Comparison of ENCODE assay signal across 8 mouse cellular contexts in the genomic region with DNA sequence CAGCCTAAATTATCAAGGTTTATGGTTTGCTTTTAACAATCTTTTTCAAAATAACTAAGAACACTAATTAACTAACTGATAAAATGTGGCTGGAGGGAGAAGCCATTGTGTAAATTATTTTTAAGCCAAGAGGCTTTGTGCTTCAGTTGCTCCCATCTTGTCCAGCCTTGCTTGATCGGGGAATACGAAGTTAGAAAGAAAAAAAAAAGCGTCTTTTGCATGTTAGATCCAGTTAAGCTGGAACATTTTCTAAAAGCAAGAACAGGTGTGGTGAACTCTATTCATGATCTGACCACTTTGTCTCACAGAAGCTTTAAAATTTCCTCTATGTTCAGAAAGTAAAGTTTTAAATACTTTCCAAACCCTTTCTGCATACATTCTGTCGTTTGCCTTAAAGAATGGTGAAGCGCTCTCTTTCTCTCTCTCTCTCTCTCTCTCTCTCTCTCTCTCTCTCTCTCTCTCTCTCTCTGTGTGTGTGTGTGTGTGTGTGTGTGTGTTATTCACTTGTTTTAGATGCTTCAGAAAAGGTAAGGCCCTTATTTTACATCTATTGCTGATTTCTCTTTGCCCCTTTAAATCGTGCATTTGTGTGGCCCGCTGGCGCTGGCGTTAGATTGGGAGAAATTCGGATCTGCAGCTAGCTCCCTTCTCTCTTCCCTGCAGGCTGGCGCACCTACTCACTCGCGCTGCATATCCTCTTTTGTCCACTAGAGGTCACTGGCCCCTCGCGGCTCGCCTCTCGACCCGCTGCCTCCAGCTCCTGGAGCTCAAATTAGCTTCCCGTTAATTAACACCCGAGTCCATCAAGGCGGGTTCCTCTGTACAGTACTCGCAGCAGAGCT.
DNase-seq lines count a peak whose midpoint lies in the region; ATAC-seq lines count a peak whose summit lies in the region.

No protein-coding gene starts in this region.

- H3K9me3 ChIP-seq in embryonic facial prominence, embryonic 15.5 days (replicated peaks): no peaks in the 10 kb centered on the region
- no peaks in the 10 kb centered on the region for H3K9me3 ChIP-seq in heart, embryonic 11.5 days (replicated peaks; ENCODE audit: control insufficient read depth, low read length)
- no peaks in the 10 kb centered on the region for H3K9me3 ChIP-seq in kidney, embryonic 15.5 days (replicated peaks)
- no peaks in the 10 kb centered on the region for H3K9me3 ChIP-seq in limb, embryonic 15.5 days

- ATAC-seq in embryonic facial prominence, embryonic 15.5 days (ENCODE audit: insufficient number of reproducible peaks, low FRiP score, low TSS enrichment, low read depth): peak; percentile 78
- peak; percentile 66; the same call in 1 of the 2 replicates for ATAC-seq in heart, embryonic 11.5 days (replicated peaks; ENCODE audit: insufficient number of reproducible peaks, low FRiP score, low TSS enrichment)
- ATAC-seq in kidney, embryonic 15.5 days (replicated peaks; ENCODE audit: low FRiP score): peak; percentile 84
- 0 out of 2 replicates have a peak, but pooled peaks have one; percentile 48 for ATAC-seq in limb, embryonic 15.5 days (ENCODE audit: insufficient number of reproducible peaks, low FRiP score, low TSS enrichment, low read depth)

- peak; percentile 84 for DNase-seq in A20 (ENCODE audit: low read depth, low spot score)
- peak; percentile 52 to 59 for DNase-seq in adrenal gland, postnatal 4 days (ENCODE audit: low spot score in 2 of 2)
- DNase-seq in naive thymus-derived CD4-positive, alpha-beta T cell, adult 2 months (ENCODE audit: low read depth): peak; percentile 54
- DNase-seq in splenic B cell, adult 2 months (ENCODE audit: low read depth, low spot score): peak; percentile 84

- H3K4me2 ChIP-seq in embryonic facial prominence, embryonic 15.5 days (replicated peaks): peak overlapping the region; percentile 42
- peak overlapping the region; percentile 58 for H3K4me2 ChIP-seq in heart, embryonic 11.5 days
- peak overlapping the region; percentile 42 for H3K4me2 ChIP-seq in kidney, embryonic 15.5 days
- H3K4me2 ChIP-seq in limb, embryonic 15.5 days: peak overlapping the region; percentile 45

- peak overlapping the region; percentile 28 for H3K4me3 ChIP-seq in embryonic facial prominence, embryonic 15.5 days (replicated peaks)
- H3K4me3 ChIP-seq in heart, embryonic 11.5 days (ENCODE audit: low read depth, low read length): peak overlapping the region; percentile 22
- peak overlapping the region; percentile 30 for H3K4me3 ChIP-seq in kidney, embryonic 15.5 days (replicated peaks)
- H3K4me3 ChIP-seq in limb, embryonic 15.5 days: peak overlapping the region; percentile 28

- peaks cover 87% of the 10 kb centered on the region for H3K27me3 ChIP-seq in embryonic facial prominence, embryonic 15.5 days
- peaks cover 74% of the 10 kb centered on the region for H3K27me3 ChIP-seq in heart, embryonic 11.5 days (ENCODE audit: control insufficient read depth, insufficient read depth, low read length)
- peaks cover 95% of the 10 kb centered on the region for H3K27me3 ChIP-seq in kidney, embryonic 15.5 days
- peaks cover 77% of the 10 kb centered on the region for H3K27me3 ChIP-seq in limb, embryonic 15.5 days
- no peaks in the 10 kb centered on the region; the same call in 1 of the 2 replicates for H3K27me3 ChIP-seq in splenic B cell, adult 2 months (ENCODE audit: control insufficient read depth, insufficient read depth, low read length, poor library complexity, severe bottlenecking)

- 1% methylated on average over 22 of the region's 22 CpGs for WGBS in embryonic facial prominence, embryonic 15.5 days
- WGBS in heart, embryonic 11.5 days (ENCODE audit: insufficient replicate concordance): 1% methylated on average over 22 of the region's 22 CpGs
- WGBS in kidney, embryonic 15.5 days: 1% methylated on average over 22 of the region's 22 CpGs
- whole genome bisulfite sequencing in limb, embryonic 15.5 days: under 1% methylated on average over 22 of the region's 22 CpGs

- H3K9ac ChIP-seq in embryonic facial prominence, embryonic 15.5 days: no peak overlapping the region
- no peak overlapping the region for H3K9ac ChIP-seq in heart, embryonic 11.5 days (ENCODE audit: low read depth, low read length)
- H3K9ac ChIP-seq in kidney, embryonic 15.5 days: no peak overlapping the region
- H3K9ac ChIP-seq in limb, embryonic 15.5 days: no peak overlapping the region

- H3K4me1 ChIP-seq in embryonic facial prominence, embryonic 15.5 days: peaks cover 4% of the 10 kb centered on the region; the same call in 1 of the 2 replicates
- H3K4me1 ChIP-seq in heart, embryonic 11.5 days (ENCODE audit: control insufficient read depth, insufficient read depth, low read length): no peaks in the 10 kb centered on the region
- peaks cover 4% of the 10 kb centered on the region; the same call in 1 of the 2 replicates for H3K4me1 ChIP-seq in kidney, embryonic 15.5 days
- H3K4me1 ChIP-seq in limb, embryonic 15.5 days: peaks cover 10% of the 10 kb centered on the region; the same call in 1 of the 2 replicates

- H3K36me3 ChIP-seq in embryonic facial prominence, embryonic 15.5 days: no peaks in the 10 kb centered on the region
- no peaks in the 10 kb centered on the region for H3K36me3 ChIP-seq in heart, embryonic 11.5 days (ENCODE audit: control insufficient read depth, insufficient read depth, low read length)
- H3K36me3 ChIP-seq in kidney, embryonic 15.5 days: no peaks in the 10 kb centered on the region
- H3K36me3 ChIP-seq in limb, embryonic 15.5 days: no peaks in the 10 kb centered on the region
- H3K36me3 ChIP-seq in splenic B cell, adult 2 months (ENCODE audit: control insufficient read depth, insufficient read depth, low read length, poor library complexity, severe bottlenecking): no peaks in the 10 kb centered on the region

- H3K27ac ChIP-seq in embryonic facial prominence, embryonic 15.5 days (replicated peaks): no peak overlapping the region
- no peak overlapping the region for H3K27ac ChIP-seq in heart, embryonic 11.5 days (ENCODE audit: low read depth, low read length)
- no peak overlapping the region for H3K27ac ChIP-seq in kidney, embryonic 15.5 days
- H3K27ac ChIP-seq in limb, embryonic 15.5 days: no peak overlapping the region
